Mouse (Mus musculus) liver, embryonic 15.5 days (tissue): ENCODE data around the gene Padi1. TPM values are rescaled to one million over a fixed set of nuclear protein-coding genes. Genes with fewer than 3 reads are reported as not detected.

ENCODE experiments used
- ATAC-seq: fragments of 200-750 bp; cut with Nextera tagmentation; 2 replicates; pipeline ENCODE4 v1.8.0; 2017; ENCODE audit warnings: moderate number of reproducible peaks, mild to moderate bottlenecking, moderate library complexity; ENCODE audit not compliant: insufficient read depth
- H3K27ac ChIP-seq: fragments of 300-500 bp; sonication (generic); replicated peaks from 2 replicates; pipeline ENCODE4 v1.5.1; 2015; ENCODE audit warnings: mild to moderate bottlenecking, inconsistent platforms
- H3K27me3 ChIP-seq: fragments of 300-500 bp; sonication (generic); 2 replicates; pipeline ENCODE4 v1.6.1; 2015; ENCODE audit warnings: mild to moderate bottlenecking, inconsistent platforms
- H3K36me3 ChIP-seq: fragments of 300-500 bp; sonication (generic); replicated peaks from 2 replicates; pipeline ENCODE4 v1.6.1; 2015; ENCODE audit warnings: moderate library complexity, mild to moderate bottlenecking, inconsistent platforms
- H3K4me1 ChIP-seq: fragments of 300-500 bp; sonication (generic); replicated peaks from 2 replicates; pipeline ENCODE4 v1.6.1; 2015; ENCODE audit warnings: inconsistent platforms
- H3K4me2 ChIP-seq: fragments of 300-500 bp; sonication (generic); 2 replicates; pipeline ENCODE4 v1.6.1; 2015; ENCODE audit warnings: moderate library complexity, mild to moderate bottlenecking, inconsistent platforms
- H3K4me3 ChIP-seq: fragments of 300-500 bp; sonication (generic); replicated peaks from 2 replicates; pipeline ENCODE4 v1.5.1; 2015; ENCODE audit warnings: mild to moderate bottlenecking, inconsistent platforms
- H3K9ac ChIP-seq: fragments of 300-500 bp; sonication (generic); 2 replicates; pipeline ENCODE4 v1.6.1; 2015; ENCODE audit warnings: moderate library complexity, mild to moderate bottlenecking, inconsistent platforms
- H3K9me3 ChIP-seq: fragments of 300-500 bp; sonication (generic); replicated peaks from 2 replicates; pipeline ENCODE4 v1.6.1; 2016; ENCODE audit warnings: inconsistent platforms
- WGBS: fragments of 180-500 bp; shearing (Covaris S2); methylation state at CpG from one replicate; pipeline ENCODE4 v1.1.7; 2015; ENCODE audit warnings: mixed read lengths; ENCODE audit not compliant: insufficient replicate concordance; 5-methylcytosine and 5-hydroxymethylcytosine counted together
- polyA plus RNA-seq: library from polyadenylated mRNA; unstranded; fragments of >200 nt; fragmentation: Nextera tagmentation; extraction: Ambion mirVana; gene quantifications from 2 replicates; pipeline ENCODE4 v1.2.1, GENCODE M21; 2015

Gene Padi1
- polyA plus RNA-seq, 1 experiment from 2014 or later: 0.02 TPM

DNA sequence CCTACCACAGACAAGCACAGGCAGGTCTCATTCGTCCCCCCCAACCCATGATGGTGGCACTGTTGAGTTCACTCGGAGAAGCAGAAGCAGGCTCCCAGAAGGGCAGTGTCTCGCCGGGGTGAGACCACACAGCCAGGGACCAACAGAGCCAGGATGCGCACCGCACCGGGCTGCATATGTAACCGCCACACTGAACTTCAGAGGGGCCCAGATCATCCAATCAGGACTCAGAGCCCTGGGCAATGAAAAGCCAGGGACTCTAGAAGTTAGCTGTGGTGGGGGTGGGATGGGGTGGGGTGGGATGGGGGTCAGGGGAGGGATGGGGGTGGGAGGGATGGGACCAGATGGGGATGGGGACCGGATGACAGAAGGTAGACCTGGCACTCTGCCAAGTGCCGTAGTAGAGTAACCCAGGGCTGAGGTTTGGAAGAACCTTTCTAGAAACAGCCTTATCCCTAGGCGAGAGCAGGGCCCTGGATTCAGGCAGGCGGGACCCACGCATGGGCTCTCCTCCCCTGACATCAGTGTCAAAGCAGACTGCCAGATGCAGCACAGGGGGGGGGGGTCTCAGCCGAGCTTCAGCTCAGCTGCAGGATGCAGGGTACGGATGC is 1.8 kb downstream of the Padi1 start:
- WGBS: 65% methylated on average over 15 of the region's 15 CpGs
- Histone ChIP-seq H3K36me3 (no peaks in the 10 kb centered on the region), H3K27ac (no peak overlapping the region), H3K4me2 (no peak overlapping the region), H3K9me3 (no peaks in the 10 kb centered on the region), H3K9ac (no peak overlapping the region), H3K4me3 (no peak overlapping the region), H3K4me1 (peaks cover 4% of the 10 kb centered on the region), H3K27me3 (peaks cover 63% of the 10 kb centered on the region)
- ATAC-seq: no peak

DNA sequence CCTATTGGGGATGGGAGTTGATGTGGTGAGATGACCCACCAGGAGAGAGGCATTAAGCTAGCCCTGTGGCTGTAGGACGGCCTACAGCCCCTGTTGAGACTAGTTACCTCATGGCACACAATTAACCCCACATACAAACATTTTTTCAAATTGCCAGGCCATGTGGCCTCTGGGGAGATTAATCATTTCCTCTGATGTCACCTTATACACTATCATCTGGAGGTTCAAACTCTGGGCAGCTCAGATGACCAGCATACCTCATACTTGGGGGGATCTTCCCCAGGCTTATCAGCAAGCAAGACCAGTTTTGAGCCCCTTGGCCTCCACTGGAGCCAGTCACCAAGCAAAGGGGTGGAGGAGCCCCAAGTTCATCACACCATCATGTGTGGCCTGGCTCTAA is 2.7 kb downstream of the Padi1 start:
- 53% methylated on average over 1 of the region's 1 CpGs for WGBS
- H3K27ac ChIP-seq: no peak overlapping the region

DNA sequence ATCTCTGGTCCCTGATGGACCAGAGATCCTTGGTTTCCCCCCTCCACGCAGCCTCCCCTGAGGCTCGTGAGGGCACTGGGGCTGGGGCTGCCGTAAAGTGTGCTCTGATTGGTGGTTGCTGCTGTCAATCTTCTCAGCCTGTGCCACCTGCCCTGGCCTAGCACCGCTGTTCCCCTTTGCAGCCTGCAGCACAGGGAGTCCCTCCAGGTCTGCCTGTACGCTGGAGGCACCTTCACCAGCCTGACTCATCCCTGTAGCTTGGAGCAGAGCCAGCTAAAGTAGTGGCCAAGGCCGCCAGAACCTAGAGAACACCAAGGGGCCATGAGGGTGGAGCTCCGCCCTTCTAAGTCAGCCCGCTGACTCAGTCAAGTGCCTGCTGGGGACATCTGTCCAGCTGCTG is 7.7 kb downstream of the Padi1 start:
- Histone ChIP-seq H3K9me3 (no peaks in the 10 kb centered on the region), H3K4me2 (no peak overlapping the region), H3K4me3 (no peak overlapping the region), H3K36me3 (no peaks in the 10 kb centered on the region), H3K27ac (no peak overlapping the region), H3K27me3 (peaks cover 51% of the 10 kb centered on the region), H3K9ac (no peak overlapping the region), H3K4me1 (peaks cover 24% of the 10 kb centered on the region)
- no peak for ATAC-seq
- WGBS: 20% methylated on average over 8 of the region's 8 CpGs

More for the DNA sequence above, 2.7 kb downstream of the Padi1 start:
- no peaks in the 10 kb centered on the region for H3K9me3 ChIP-seq
- H3K36me3 ChIP-seq: no peaks in the 10 kb centered on the region
- H3K9ac ChIP-seq: no peak overlapping the region
- no peak overlapping the region for H3K4me3 ChIP-seq
- no peak for ATAC-seq
- H3K27me3 ChIP-seq: peaks cover 59% of the 10 kb centered on the region
- no peak overlapping the region for H3K4me2 ChIP-seq
- peaks cover 7% of the 10 kb centered on the region for H3K4me1 ChIP-seq

DNA sequence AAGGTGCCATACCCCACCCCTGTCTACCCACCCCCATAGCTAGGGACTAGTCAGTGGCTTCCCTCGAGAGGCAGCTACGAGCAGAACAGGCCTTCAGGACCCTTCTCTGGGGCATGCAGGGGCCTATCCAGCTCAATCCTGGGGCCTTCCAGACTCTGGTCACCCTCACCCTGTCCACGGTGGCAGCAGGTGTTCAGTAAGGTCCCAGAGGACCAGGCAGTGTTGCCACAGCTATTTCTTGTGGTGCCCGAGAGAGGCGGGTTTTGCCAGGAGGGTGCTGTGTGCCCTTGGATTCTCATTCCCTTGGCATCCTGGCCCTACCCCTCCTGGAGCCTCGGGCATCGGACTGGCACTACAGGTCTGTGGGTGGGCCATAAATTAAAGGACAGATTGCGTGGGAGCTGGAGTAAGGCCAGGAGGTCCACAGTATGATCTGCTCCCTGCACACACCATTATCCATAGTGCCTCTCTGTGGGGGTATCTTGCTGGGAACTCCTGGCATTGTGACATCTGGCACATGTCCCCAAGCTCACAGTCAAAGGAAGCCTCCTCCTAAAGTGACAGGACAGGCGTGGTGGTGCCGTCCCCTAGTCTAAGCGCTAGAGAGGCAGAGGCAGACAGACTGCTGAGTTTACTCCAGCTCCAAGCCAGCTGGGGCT is 9.2 kb downstream of the Padi1 start:
- Histone ChIP-seq H3K27me3 (peaks cover 55% of the 10 kb centered on the region), H3K9me3 (no peaks in the 10 kb centered on the region), H3K4me3 (no peak overlapping the region), H3K4me1 (peaks cover 27% of the 10 kb centered on the region), H3K27ac (no peak overlapping the region), H3K4me2 (no peak overlapping the region), H3K36me3 (no peaks in the 10 kb centered on the region), H3K9ac (no peak overlapping the region)
- WGBS: 63% methylated on average over 11 of the region's 11 CpGs
- no peak for ATAC-seq

DNA sequence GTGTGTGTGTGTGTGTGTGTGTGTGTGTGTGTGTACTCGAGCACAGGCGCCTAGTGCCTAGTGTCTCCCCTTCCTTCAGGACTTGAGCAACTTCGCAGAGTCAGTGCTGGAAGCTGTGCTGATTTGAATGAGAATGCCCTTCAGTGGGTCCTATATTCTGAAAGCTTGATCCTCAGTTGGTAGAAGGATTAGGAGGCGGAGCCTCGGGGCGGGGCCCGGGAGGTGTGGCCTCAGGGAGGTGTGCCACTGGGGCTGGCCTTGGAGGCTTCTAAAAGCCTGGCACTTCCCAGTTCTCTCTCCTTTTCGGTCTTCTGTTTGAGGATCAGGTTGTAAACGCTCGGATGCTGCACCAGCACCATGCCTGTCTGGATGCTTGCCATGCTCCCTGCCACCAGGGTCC is 9.9 kb downstream of the Padi1 start:
- Histone ChIP-seq H3K27me3 (peaks cover 61% of the 10 kb centered on the region), H3K36me3 (no peaks in the 10 kb centered on the region), H3K9ac (no peak overlapping the region), H3K4me3 (no peak overlapping the region), H3K9me3 (no peaks in the 10 kb centered on the region), H3K4me1 (peaks cover 23% of the 10 kb centered on the region), H3K4me2 (peak overlapping the region; percentile 31), H3K27ac (no peak overlapping the region)
- 2% methylated on average over 10 of the region's 10 CpGs for WGBS
- peak; percentile 68 for ATAC-seq

GRCm38 (mm10) chr4:140834327-140834934 is 11.1 kb downstream of the Padi1 start:
- no peak overlapping the region for H3K9ac ChIP-seq
- no peaks in the 10 kb centered on the region for H3K36me3 ChIP-seq
- H3K4me2 ChIP-seq: no peak overlapping the region
- no peak for ATAC-seq
- peaks cover 73% of the 10 kb centered on the region for H3K27me3 ChIP-seq
- peaks cover 23% of the 10 kb centered on the region for H3K4me1 ChIP-seq
- H3K4me3 ChIP-seq: no peak overlapping the region
- H3K9me3 ChIP-seq: no peaks in the 10 kb centered on the region
- 64% methylated on average over 6 of the region's 6 CpGs for WGBS
- no peak overlapping the region for H3K27ac ChIP-seq

GRCm38 (mm10) chr4:140832821-140833220 is 12.8 kb downstream of the Padi1 start:
- 50% methylated on average over 8 of the region's 8 CpGs for WGBS

GRCm38 (mm10) chr4:140831808-140832207 is 13.8 kb downstream of the Padi1 start:
- Histone ChIP-seq H3K9ac (no peak overlapping the region), H3K27ac (no peak overlapping the region), H3K4me3 (no peak overlapping the region), H3K4me1 (peaks cover 17% of the 10 kb centered on the region), H3K36me3 (no peaks in the 10 kb centered on the region), H3K27me3 (peaks cover 78% of the 10 kb centered on the region), H3K9me3 (no peaks in the 10 kb centered on the region), H3K4me2 (no peak overlapping the region)
- no peak for ATAC-seq
- WGBS: 67% methylated on average over 4 of the region's 4 CpGs

More at GRCm38 (mm10) chr4:140832821-140833220, 12.8 kb downstream of the Padi1 start:
- Histone ChIP-seq H3K36me3 (no peaks in the 10 kb centered on the region), H3K27ac (no peak overlapping the region), H3K9me3 (no peaks in the 10 kb centered on the region), H3K9ac (no peak overlapping the region), H3K4me3 (no peak overlapping the region), H3K4me2 (no peak overlapping the region), H3K4me1 (peaks cover 19% of the 10 kb centered on the region), H3K27me3 (peaks cover 81% of the 10 kb centered on the region)
- no peak for ATAC-seq

DNA sequence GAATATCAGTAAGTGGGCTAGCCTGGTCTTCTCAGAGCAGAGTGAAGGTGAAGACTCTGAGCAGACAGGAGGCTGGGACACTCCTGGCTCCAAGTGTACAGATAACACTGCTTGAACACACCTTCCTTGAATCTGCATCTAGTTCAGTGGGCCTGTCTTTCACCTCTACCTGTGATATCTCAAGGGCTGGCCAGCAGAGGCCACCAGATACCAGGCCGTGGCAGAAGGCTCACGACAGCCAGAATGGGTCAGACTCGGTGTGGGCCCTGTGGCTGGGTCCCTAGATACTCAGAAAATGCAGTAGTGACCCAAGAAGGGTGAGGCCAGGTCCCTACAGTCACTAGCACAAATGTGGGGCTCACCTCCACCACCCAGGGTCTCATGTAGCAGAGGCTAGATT is 18.3 kb downstream of the Padi1 start:
- no peak overlapping the region for H3K4me3 ChIP-seq
- no peak overlapping the region for H3K4me2 ChIP-seq
- H3K4me1 ChIP-seq: 0 out of 2 replicates have a peak, but pooled peaks cover 3% of the 10 kb centered on the region
- H3K9ac ChIP-seq: no peak overlapping the region
- no peaks in the 10 kb centered on the region for H3K9me3 ChIP-seq
- peaks cover 53% of the 10 kb centered on the region for H3K27me3 ChIP-seq
- no peaks in the 10 kb centered on the region for H3K36me3 ChIP-seq
- WGBS: 43% methylated on average over 3 of the region's 3 CpGs
- H3K27ac ChIP-seq: no peak overlapping the region
- no peak for ATAC-seq

GRCm38 (mm10) chr4:140825942-140826341 is 19.6 kb downstream of the Padi1 start:
- WGBS: 57% methylated on average over 11 of the region's 11 CpGs
- H3K36me3 ChIP-seq: no peaks in the 10 kb centered on the region
- no peaks in the 10 kb centered on the region for H3K4me1 ChIP-seq
- H3K4me2 ChIP-seq: no peak overlapping the region
- no peak overlapping the region for H3K9ac ChIP-seq
- H3K27me3 ChIP-seq: peaks cover 47% of the 10 kb centered on the region
- no peak overlapping the region for H3K27ac ChIP-seq
- H3K4me3 ChIP-seq: no peak overlapping the region
- no peaks in the 10 kb centered on the region for H3K9me3 ChIP-seq
- no peak for ATAC-seq

DNA sequence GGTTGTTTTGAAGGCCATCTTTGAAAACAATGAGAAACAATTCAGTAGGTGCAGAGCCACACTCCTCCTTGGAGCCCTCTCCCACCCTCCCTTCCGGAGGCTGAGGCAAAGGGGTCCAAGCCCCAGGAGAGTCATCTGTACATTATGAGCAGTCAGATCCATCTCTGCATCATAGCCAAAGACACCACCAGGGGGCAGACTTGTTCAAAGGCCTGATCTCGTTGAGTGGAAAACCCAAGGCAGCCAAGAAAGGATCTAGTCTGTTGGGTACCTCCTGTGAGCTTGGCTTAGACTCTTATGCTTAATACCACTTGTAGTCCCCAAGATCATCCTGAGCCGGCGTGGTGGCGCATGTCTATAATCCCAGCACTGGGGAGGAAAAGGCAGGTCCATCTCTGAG is 23.6 kb downstream of the Padi1 start:
- H3K36me3 ChIP-seq: no peaks in the 10 kb centered on the region
- H3K4me3 ChIP-seq: no peak overlapping the region
- H3K27ac ChIP-seq: no peak overlapping the region
- ATAC-seq: no peak
- peaks cover 10% of the 10 kb centered on the region for H3K27me3 ChIP-seq
- no peaks in the 10 kb centered on the region for H3K9me3 ChIP-seq
- no peak overlapping the region for H3K4me2 ChIP-seq
- peaks cover 3% of the 10 kb centered on the region for H3K4me1 ChIP-seq
- WGBS: 51% methylated on average over 5 of the region's 5 CpGs
- H3K9ac ChIP-seq: no peak overlapping the region
